Mouse (Mus musculus): ENCODE results near the gene Tbc1d13.
A peak's percentile ranks its signal among the peaks of the same experiment; 100 is the strongest.
"Not testable (repeated sequence)": the region's sequence is repeated elsewhere in the genome, so short reads cannot be mapped to it uniquely, and the experiment has no call there.

Tbc1d13 gene

DNA sequence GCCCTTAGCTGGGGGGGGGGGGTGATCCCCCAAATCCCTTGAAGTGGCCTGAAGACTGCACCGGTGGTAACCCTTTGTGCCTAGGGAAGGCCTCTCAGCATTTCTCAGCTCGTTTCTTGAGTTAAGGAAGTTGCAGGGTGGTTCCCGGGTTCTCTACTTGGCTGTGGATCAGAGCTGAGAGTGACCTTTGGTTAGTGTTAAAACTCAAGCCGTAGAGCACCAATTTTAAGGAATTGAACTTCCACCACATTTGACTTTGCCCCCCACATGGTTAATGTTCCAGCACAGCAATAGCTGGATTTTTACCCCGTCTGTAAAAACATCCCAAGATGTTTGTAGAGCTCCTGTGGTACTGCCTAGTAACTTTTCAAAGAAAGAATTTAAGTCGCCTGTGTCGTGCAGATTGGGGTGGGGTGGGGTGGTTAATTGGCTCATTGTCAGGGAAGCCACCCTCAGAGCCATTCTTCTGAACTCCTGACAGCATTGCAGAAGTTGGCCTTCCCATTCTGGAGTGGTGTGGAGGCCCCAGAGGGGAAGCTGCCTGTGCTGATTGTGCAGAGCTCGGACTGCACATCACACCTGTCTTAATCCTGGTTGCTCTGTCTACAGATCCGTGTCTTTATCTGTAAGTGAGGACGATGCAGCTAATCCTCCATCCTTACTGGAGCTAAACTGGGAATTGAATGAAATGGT is 1.5 kb downstream of the Tbc1d13 start:
- H3K36me3 ChIP-seq (ENCODE audit: insufficient read depth, low read length): peaks cover 46% of the 10 kb centered on the region
- peak overlapping the region; percentile 96 for H3K4me3 ChIP-seq (replicated peaks; ENCODE audit: low read length)
- TF ChIP-seq NANOG (IDR thresholded peaks at IDR 0.05; ENCODE audit: borderline replicate concordance, low read length) (peak; percentile 78), CTCF (conservative IDR thresholded peaks at IDR 0.05; ENCODE audit: low read length) (no peak), POU5F1 (IDR thresholded peaks at IDR 0.05; ENCODE audit: borderline replicate concordance, low read length) (no peak)
- H3K27me3 ChIP-seq (ENCODE audit: insufficient read depth, low read length): no peaks in the 10 kb centered on the region
- H3K9me3 ChIP-seq (ENCODE audit: low read length): peaks cover 16% of the 10 kb centered on the region
- H3K4me1 ChIP-seq (replicated peaks; ENCODE audit: low read depth, low read length): peaks cover 65% of the 10 kb centered on the region

GRCm38 (mm10) chr2:30136458-30136857 is 2.9 kb downstream of the Tbc1d13 start:
- Histone ChIP-seq H3K36me3 (ENCODE audit: insufficient read depth, low read length) (peaks cover 60% of the 10 kb centered on the region), H3K9me3 (ENCODE audit: low read length) (peaks cover 4% of the 10 kb centered on the region), H3K4me1 (replicated peaks; ENCODE audit: low read depth, low read length) (peaks cover 79% of the 10 kb centered on the region), H3K27me3 (ENCODE audit: insufficient read depth, low read length) (no peaks in the 10 kb centered on the region), H3K4me3 (replicated peaks; ENCODE audit: low read length) (peak overlapping the region; percentile 96)
- no peak for TF ChIP-seq POU5F1 (IDR thresholded peaks at IDR 0.05; ENCODE audit: borderline replicate concordance, low read length)
- TF ChIP-seq CTCF (conservative IDR thresholded peaks at IDR 0.05; ENCODE audit: low read length): no peak
- TF ChIP-seq NANOG (IDR thresholded peaks at IDR 0.05; ENCODE audit: borderline replicate concordance, low read length): no peak

GRCm38 (mm10) chr2:30140021-30140420 is 6.5 kb downstream of the Tbc1d13 start:
- H3K36me3 ChIP-seq (ENCODE audit: insufficient read depth, low read length): peaks cover 95% of the 10 kb centered on the region
- not testable (repeated sequence) for H3K9me3 ChIP-seq (ENCODE audit: low read length); H3K4me3 ChIP-seq (replicated peaks; ENCODE audit: low read length); H3K27me3 ChIP-seq (ENCODE audit: insufficient read depth, low read length)
- H3K4me1 ChIP-seq (replicated peaks; ENCODE audit: low read depth, low read length): peaks cover 66% of the 10 kb centered on the region

DNA sequence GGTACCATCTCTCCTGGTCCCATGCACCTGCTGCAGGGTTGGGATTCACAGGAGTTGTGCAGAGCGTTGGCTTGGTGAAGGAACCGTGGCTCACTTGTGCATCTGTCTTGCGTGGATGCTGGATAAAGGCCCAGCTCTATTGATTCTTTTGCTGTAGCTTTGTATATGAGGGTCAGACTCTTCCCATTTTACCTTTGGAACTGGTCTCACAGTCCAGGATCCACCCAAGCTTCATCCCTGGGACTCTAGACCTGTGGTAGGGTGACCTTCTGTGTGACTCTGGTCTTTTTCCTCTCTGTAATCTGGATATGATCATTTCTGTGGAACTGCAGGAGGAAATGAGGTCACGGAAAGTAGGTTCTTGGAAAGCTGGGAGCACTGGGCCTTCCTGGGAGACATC is 10.9 kb downstream of the Tbc1d13 start:
- Histone ChIP-seq H3K4me1 (replicated peaks; ENCODE audit: low read depth, low read length) (peaks cover 52% of the 10 kb centered on the region), H3K27me3 (ENCODE audit: insufficient read depth, low read length) (no peaks in the 10 kb centered on the region), H3K4me3 (replicated peaks; ENCODE audit: low read length) (no peak overlapping the region), H3K36me3 (ENCODE audit: insufficient read depth, low read length) (peaks cover 98% of the 10 kb centered on the region), H3K9me3 (ENCODE audit: low read length) (no peaks in the 10 kb centered on the region)
- TF ChIP-seq CTCF (conservative IDR thresholded peaks at IDR 0.05; ENCODE audit: low read length): no peak
- TF ChIP-seq NANOG (IDR thresholded peaks at IDR 0.05; ENCODE audit: borderline replicate concordance, low read length): no peak
- TF ChIP-seq POU5F1 (IDR thresholded peaks at IDR 0.05; ENCODE audit: borderline replicate concordance, low read length): no peak

DNA sequence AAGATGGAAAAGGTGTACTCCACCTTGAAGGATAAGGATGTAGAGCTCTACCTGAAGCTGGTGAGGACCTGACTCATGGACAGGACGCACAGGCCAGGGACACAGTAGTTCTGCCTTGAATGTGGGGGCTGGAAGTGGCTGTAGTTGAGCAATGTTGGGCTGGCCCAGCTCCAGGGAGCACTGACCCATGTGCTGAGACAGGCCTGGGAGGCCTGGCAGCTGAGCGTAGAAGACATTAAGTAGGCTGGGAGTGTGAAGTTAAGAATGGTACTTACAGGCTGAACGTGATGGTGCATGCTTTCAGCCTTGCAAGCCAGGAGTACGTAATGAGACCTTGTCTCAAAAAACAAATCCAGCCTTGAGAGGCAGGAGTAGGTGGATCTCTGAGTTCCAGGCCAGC is 13.9 kb downstream of the Tbc1d13 start:
- H3K36me3 ChIP-seq (ENCODE audit: insufficient read depth, low read length): peaks cover 90% of the 10 kb centered on the region
- H3K4me1 ChIP-seq (replicated peaks; ENCODE audit: low read depth, low read length): peaks cover 62% of the 10 kb centered on the region
- TF ChIP-seq CTCF (conservative IDR thresholded peaks at IDR 0.05; ENCODE audit: low read length): no peak
- no peak for TF ChIP-seq POU5F1 (IDR thresholded peaks at IDR 0.05; ENCODE audit: borderline replicate concordance, low read length)
- TF ChIP-seq NANOG (IDR thresholded peaks at IDR 0.05; ENCODE audit: borderline replicate concordance, low read length): no peak
- no peaks in the 10 kb centered on the region for H3K9me3 ChIP-seq (ENCODE audit: low read length)
- no peak overlapping the region for H3K4me3 ChIP-seq (replicated peaks; ENCODE audit: low read length)
- H3K27me3 ChIP-seq (ENCODE audit: insufficient read depth, low read length): no peaks in the 10 kb centered on the region

- no peaks in the 10 kb centered on the region for H3K9me3 ChIP-seq (ENCODE audit: low read length)
- peaks cover 59% of the 10 kb centered on the region for H3K4me1 ChIP-seq (replicated peaks; ENCODE audit: low read depth, low read length)
- no peaks in the 10 kb centered on the region for H3K27me3 ChIP-seq (ENCODE audit: insufficient read depth, low read length)
- TF ChIP-seq NANOG (IDR thresholded peaks at IDR 0.05; ENCODE audit: borderline replicate concordance, low read length): no peak
- no peak for TF ChIP-seq POU5F1 (IDR thresholded peaks at IDR 0.05; ENCODE audit: borderline replicate concordance, low read length)
- TF ChIP-seq CTCF (conservative IDR thresholded peaks at IDR 0.05; ENCODE audit: low read length): no peak
- no peak overlapping the region for H3K4me3 ChIP-seq (replicated peaks; ENCODE audit: low read length)
- peaks cover 54% of the 10 kb centered on the region for H3K36me3 ChIP-seq (ENCODE audit: insufficient read depth, low read length)
Measured at GRCm38 (mm10) chr2:30151840-30152239, 18.3 kb downstream of the Tbc1d13 start.

DNA sequence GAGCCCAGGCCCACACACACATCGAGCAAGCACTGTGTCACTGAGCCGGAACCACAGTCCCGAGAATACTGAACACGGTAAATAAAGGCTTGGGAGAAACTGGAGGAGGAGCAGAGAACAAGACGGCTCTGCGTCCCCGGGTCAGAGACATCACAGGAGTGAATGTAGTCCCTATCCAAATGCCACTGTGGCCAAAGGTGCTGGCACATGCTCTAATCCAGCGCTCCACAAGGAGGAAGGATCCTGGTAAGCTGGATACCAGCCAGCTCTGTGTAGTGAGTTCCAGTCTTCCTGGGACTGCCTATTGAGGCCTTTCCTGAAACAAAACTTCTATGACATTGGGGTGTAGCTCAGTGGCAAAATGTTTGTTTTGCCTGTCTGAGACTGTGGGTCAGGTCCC is 19.1 kb downstream of the Tbc1d13 start:
- Histone ChIP-seq H3K4me3 (replicated peaks; ENCODE audit: low read length) (no peak overlapping the region), H3K9me3 (ENCODE audit: low read length) (no peaks in the 10 kb centered on the region), H3K27me3 (ENCODE audit: insufficient read depth, low read length) (no peaks in the 10 kb centered on the region), H3K4me1 (replicated peaks; ENCODE audit: low read depth, low read length) (peaks cover 63% of the 10 kb centered on the region), H3K36me3 (ENCODE audit: insufficient read depth, low read length) (peaks cover 46% of the 10 kb centered on the region)
- no peak for TF ChIP-seq CTCF (conservative IDR thresholded peaks at IDR 0.05; ENCODE audit: low read length)
- TF ChIP-seq POU5F1 (IDR thresholded peaks at IDR 0.05; ENCODE audit: borderline replicate concordance, low read length): no peak
- no peak for TF ChIP-seq NANOG (IDR thresholded peaks at IDR 0.05; ENCODE audit: borderline replicate concordance, low read length)

DNA sequence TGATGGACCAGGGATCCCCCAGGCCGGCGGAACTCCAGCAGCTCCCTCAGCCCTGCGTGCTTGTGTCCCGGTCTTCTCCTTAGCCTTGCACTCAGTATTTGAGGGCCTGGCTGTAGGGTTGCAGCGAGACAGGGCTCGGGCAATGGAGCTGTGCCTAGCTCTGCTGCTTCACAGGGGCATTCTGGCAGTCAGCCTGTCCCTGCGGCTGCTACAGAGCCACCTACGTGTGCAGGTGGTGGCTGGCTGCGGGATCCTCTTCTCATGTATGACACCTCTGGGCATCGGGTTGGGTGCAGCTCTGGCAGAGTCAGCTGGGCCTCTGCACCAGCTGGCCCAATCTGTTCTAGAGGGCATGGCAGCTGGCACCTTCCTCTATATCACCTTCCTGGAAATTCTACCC is 26.3 kb downstream of the Tbc1d13 start:
- not testable (repeated sequence) for H3K27me3 ChIP-seq (ENCODE audit: insufficient read depth, low read length); H3K9me3 ChIP-seq (ENCODE audit: low read length); H3K36me3 ChIP-seq (ENCODE audit: insufficient read depth, low read length)
- Histone ChIP-seq H3K4me3 (replicated peaks; ENCODE audit: low read length) (0 out of 2 replicates have a peak overlapping the region, but pooled peaks have one; percentile 10), H3K4me1 (replicated peaks; ENCODE audit: low read depth, low read length) (peaks cover 23% of the 10 kb centered on the region)

- Histone ChIP-seq H3K27me3 (ENCODE audit: insufficient read depth, low read length) (no peaks in the 10 kb centered on the region), H3K4me1 (replicated peaks; ENCODE audit: low read depth, low read length) (peaks cover 19% of the 10 kb centered on the region), H3K4me3 (replicated peaks; ENCODE audit: low read length) (no peak overlapping the region), H3K36me3 (ENCODE audit: insufficient read depth, low read length) (no peaks in the 10 kb centered on the region), H3K9me3 (ENCODE audit: low read length) (peaks cover 12% of the 10 kb centered on the region)
- peak; percentile 78 for TF ChIP-seq CTCF (conservative IDR thresholded peaks at IDR 0.05; ENCODE audit: low read length)
- no peak for TF ChIP-seq POU5F1 (IDR thresholded peaks at IDR 0.05; ENCODE audit: borderline replicate concordance, low read length)
- no peak for TF ChIP-seq NANOG (IDR thresholded peaks at IDR 0.05; ENCODE audit: borderline replicate concordance, low read length)
Measured at GRCm38 (mm10) chr2:30161809-30162208, 28.3 kb downstream of the Tbc1d13 start.
